Mouse (Mus musculus): ENCODE data around the gene Acox1. TPM values are rescaled to one million over a fixed set of nuclear protein-coding genes. Genes with fewer than 3 reads are reported as not detected.

The Acox1 gene
- total and polyA plus RNA-seq, 3 experiments = 16.1 to 16.8 TPM; not detected in 1

GRCm38 (mm10) chr11:116133497-116133896 lies 65.3 kb downstream of the Acox1 start:
- H3K9ac ChIP-seq (ENCODE audit: control insufficient read depth, low read depth, low read length, poor library complexity, severe bottlenecking) = no peak overlapping the region
- H3K79me2 ChIP-seq (ENCODE audit: control insufficient read depth, insufficient read depth, low read length, poor library complexity) = peaks cover 32% of the 10 kb centered on the region
- DNase-seq (ENCODE audit: low read depth, low spot score) = no peak
- H3K27ac ChIP-seq (ENCODE audit: control insufficient read depth, low read depth, low read length) = no peak overlapping the region
- peaks cover 0 to 7% of the 10 kb centered on the region in 2 experiments; a peak in 1 of 4 replicates for H3K36me3 ChIP-seq (ENCODE audit: control insufficient read depth in 1 of 2, insufficient read depth in 2 of 2, low read length in 2 of 2)
- TF ChIP-seq TBP (IDR thresholded peaks at IDR 0.05; ENCODE audit: low read depth, low read length) = no peak
- TF ChIP-seq ZKSCAN1 (IDR thresholded peaks at IDR 0.05; ENCODE audit: low read depth, low read length) = no peak
- no peak for TF ChIP-seq MXI1 (IDR thresholded peaks at IDR 0.05; ENCODE audit: low read depth, low read length)
- no peaks in the 10 kb centered on the region for H3K9me3 ChIP-seq (replicated peaks; ENCODE audit: insufficient read depth, low read length)
- H3K4me1 ChIP-seq (ENCODE audit: control insufficient read depth in 1 of 2, insufficient read depth in 2 of 2, low read length in 2 of 2) = peaks cover 0 to 17% of the 10 kb centered on the region in 2 experiments; a peak in 2 of 4 replicates
- H3K27me3 ChIP-seq (ENCODE audit: control insufficient read depth in 1 of 2, insufficient read depth in 2 of 2, low read length in 2 of 2) = no peaks in the 10 kb centered on the region
- no peak overlapping the region for H3K4me3 ChIP-seq (ENCODE audit: control insufficient read depth in 1 of 2, insufficient read depth in 1 of 2, low read depth in 2 of 2, low read length in 2 of 2)

- Histone ChIP-seq H3K4me1 (ENCODE audit: control insufficient read depth in 1 of 2, insufficient read depth in 2 of 2, low read length in 2 of 2) (peaks cover 0 to 17% of the 10 kb centered on the region in 2 experiments; a peak in 2 of 4 replicates), H3K36me3 (ENCODE audit: control insufficient read depth in 1 of 2, insufficient read depth in 2 of 2, low read length in 2 of 2) (peaks cover 0 to 6% of the 10 kb centered on the region in 2 experiments; a peak in 1 of 4 replicates), H3K27ac (ENCODE audit: control insufficient read depth, low read depth, low read length) (no peak overlapping the region), H3K9ac (ENCODE audit: control insufficient read depth, low read depth, low read length, poor library complexity, severe bottlenecking) (no peak overlapping the region), H3K79me2 (ENCODE audit: control insufficient read depth, insufficient read depth, low read length, poor library complexity) (peaks cover 24% of the 10 kb centered on the region), H3K4me3 (ENCODE audit: control insufficient read depth in 1 of 2, insufficient read depth in 1 of 2, low read depth in 2 of 2, low read length in 2 of 2) (no peak overlapping the region), H3K9me3 (replicated peaks; ENCODE audit: insufficient read depth, low read length) (no peaks in the 10 kb centered on the region), H3K27me3 (ENCODE audit: control insufficient read depth in 1 of 2, insufficient read depth in 2 of 2, low read length in 2 of 2) (no peaks in the 10 kb centered on the region)
- peak; percentile 29 for TF ChIP-seq RAD21 (IDR thresholded peaks at IDR 0.05; ENCODE audit: low read depth, low read length)
- TF ChIP-seq JUND (IDR thresholded peaks at IDR 0.05; ENCODE audit: low read depth, low read length) = no peak
- TF ChIP-seq CHD1 (IDR thresholded peaks at IDR 0.05; ENCODE audit: low read depth, low read length) = no peak
- TF ChIP-seq CHD2 (IDR thresholded peaks at IDR 0.05; ENCODE audit: low read length) = no peak
- no peak for TF ChIP-seq TAL1 (IDR thresholded peaks at IDR 0.05; ENCODE audit: low read length)
- TF ChIP-seq GATA1 (IDR thresholded peaks at IDR 0.05; ENCODE audit: low read depth, low read length) = no peak
- no peak for TF ChIP-seq POLR2A (IDR thresholded peaks at IDR 0.05; ENCODE audit: control insufficient read depth in 1 of 2, insufficient read depth in 1 of 2, low read depth in 1 of 2, low read length in 2 of 2, poor library complexity in 1 of 2)
- no peak for TF ChIP-seq EP300 (IDR thresholded peaks at IDR 0.05; ENCODE audit: low read depth in 1 of 2, low read length in 2 of 2)
- no peak for TF ChIP-seq ZMIZ1 (IDR thresholded peaks at IDR 0.05; ENCODE audit: low read depth, low read length)
- TF ChIP-seq RCOR1 (IDR thresholded peaks at IDR 0.05; ENCODE audit: low read depth, low read length) = no peak
- no peak for TF ChIP-seq ZKSCAN1 (IDR thresholded peaks at IDR 0.05; ENCODE audit: low read depth, low read length)
- no peak for TF ChIP-seq HCFC1 (IDR thresholded peaks at IDR 0.05; ENCODE audit: low read depth, low read length)
- TF ChIP-seq TCF12 (IDR thresholded peaks at IDR 0.05; ENCODE audit: low read depth, low read length) = no peak
- TF ChIP-seq SMC3 (IDR thresholded peaks at IDR 0.05; ENCODE audit: low read depth, low read length) = peak; percentile 34; the same call in 1 of the 2 replicates
- no peak for TF ChIP-seq MXI1 (IDR thresholded peaks at IDR 0.05; ENCODE audit: low read depth, low read length)
- no peak for TF ChIP-seq ZC3H11A (IDR thresholded peaks at IDR 0.05; ENCODE audit: low read depth, low read length)
- TF ChIP-seq SIN3A (IDR thresholded peaks at IDR 0.05; ENCODE audit: low read length) = no peak
- TF ChIP-seq TBP (IDR thresholded peaks at IDR 0.05; ENCODE audit: low read depth, low read length) = no peak
- TF ChIP-seq USF2 (IDR thresholded peaks at IDR 0.05; ENCODE audit: borderline replicate concordance in 1 of 2, insufficient read depth in 1 of 2, low read depth in 1 of 2, low read length in 2 of 2) = no peak
- no peak for TF ChIP-seq GABPA (IDR thresholded peaks at IDR 0.05; ENCODE audit: low read depth, low read length)
- no peak for TF ChIP-seq USF1 (IDR thresholded peaks at IDR 0.05; ENCODE audit: low read depth, low read length)
- no peak for TF ChIP-seq E2F4 (IDR thresholded peaks at IDR 0.05; ENCODE audit: borderline replicate concordance, low read depth, low read length)
- TF ChIP-seq CTCF (IDR thresholded peaks at IDR 0.05 in 2 of 3, conservative IDR thresholded peaks at IDR 0.05 in 1 of 3; ENCODE audit: control insufficient read depth in 1 of 3, insufficient read depth in 1 of 3, low read depth in 2 of 3, low read length in 3 of 3, poor library complexity in 1 of 3, severe bottlenecking in 1 of 3) = peak; percentile 39 to 51 (median 46); a peak in 5 of 6 replicates
- no peak for TF ChIP-seq MAZ (IDR thresholded peaks at IDR 0.05; ENCODE audit: low read depth, low read length)
- DNase-seq (ENCODE audit: low read depth, low spot score) = peak; percentile 50
Observed at GRCm38 (mm10) chr11:116132366-116133333, 66.2 kb downstream of the Acox1 start.
